Mouse (Mus musculus) cerebellum, adult 8-10 months (tissue): ENCODE results near the gene Ilf3.
A peak's percentile ranks its signal among the peaks of the same experiment; 100 is the strongest.
"Not testable (repeated sequence)": the region's sequence is repeated elsewhere in the genome, so short reads cannot be mapped to it uniquely, and the experiment has no call there.

Source experiments
- DNase-seq: peaks from one replicate; pipeline ENCODE4 v3.0.0; 2022

The Ilf3 gene

DNA sequence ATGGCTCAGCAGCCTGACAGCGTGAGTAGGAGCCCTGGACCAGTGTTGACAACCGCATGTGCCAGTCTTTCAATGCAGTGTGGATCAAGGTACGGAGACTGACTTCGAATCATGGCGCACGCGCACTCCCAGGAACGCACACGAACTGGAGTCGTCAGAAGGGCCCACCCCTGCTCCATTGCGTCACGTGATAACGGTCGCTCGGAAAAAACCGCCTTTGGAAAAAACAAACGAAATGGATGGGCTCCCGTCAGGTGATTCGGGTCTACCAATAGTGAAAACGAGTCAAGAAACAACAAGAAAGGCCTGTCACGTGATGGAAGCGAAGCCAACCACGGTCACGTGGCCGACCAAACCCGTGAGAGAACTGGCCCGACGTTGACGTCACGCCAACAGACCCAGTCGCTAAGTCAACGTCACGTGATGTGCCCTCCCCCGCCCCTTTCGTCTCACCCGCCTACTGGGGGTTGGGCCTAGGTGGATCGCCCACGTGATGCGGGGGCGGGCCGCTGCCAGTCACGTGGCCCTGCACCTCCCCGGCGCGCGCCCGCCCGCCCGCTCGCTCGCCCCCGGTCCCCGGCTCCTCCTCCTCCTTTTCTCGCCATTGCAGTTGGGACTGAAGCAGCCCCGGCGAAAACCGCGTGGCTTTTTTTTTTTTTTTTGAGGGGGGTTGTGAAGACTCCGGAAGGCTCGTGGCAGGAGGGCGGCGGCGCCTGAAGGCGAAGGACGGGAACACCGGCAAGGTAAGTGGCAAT, at the start of gene Ilf3:
Gene Ilf3 (plus strand): TSS at position 515 of the 755 bp plus-strand sequence.
- peak; percentile 100 for DNase-seq

GRCm38 (mm10) chr9:21318792-21319191, 48.9 kb upstream of the Ilf3 start:
- DNase-seq, result no peak

- no peak for DNase-seq
Measured at GRCm38 (mm10) chr9:21319503-21319902, 48.2 kb upstream of the Ilf3 start.

DNA sequence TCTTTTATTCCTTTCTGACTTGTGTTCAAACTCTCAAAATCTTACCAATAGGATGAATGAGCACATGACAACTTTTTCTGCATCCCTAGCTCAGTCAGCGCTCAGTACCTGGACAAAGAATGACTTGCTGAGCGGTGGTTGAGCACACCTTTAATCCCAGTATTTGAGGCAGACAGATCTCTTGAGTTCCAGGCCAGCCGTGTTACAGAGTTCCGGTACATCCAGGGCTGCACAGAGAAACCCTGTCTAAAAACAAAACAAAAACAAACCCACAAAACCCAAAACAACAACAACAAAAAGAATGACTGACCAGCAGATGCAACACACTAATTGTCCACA, 47.4 kb upstream of the Ilf3 start:
- DNase-seq, result no peak

DNA sequence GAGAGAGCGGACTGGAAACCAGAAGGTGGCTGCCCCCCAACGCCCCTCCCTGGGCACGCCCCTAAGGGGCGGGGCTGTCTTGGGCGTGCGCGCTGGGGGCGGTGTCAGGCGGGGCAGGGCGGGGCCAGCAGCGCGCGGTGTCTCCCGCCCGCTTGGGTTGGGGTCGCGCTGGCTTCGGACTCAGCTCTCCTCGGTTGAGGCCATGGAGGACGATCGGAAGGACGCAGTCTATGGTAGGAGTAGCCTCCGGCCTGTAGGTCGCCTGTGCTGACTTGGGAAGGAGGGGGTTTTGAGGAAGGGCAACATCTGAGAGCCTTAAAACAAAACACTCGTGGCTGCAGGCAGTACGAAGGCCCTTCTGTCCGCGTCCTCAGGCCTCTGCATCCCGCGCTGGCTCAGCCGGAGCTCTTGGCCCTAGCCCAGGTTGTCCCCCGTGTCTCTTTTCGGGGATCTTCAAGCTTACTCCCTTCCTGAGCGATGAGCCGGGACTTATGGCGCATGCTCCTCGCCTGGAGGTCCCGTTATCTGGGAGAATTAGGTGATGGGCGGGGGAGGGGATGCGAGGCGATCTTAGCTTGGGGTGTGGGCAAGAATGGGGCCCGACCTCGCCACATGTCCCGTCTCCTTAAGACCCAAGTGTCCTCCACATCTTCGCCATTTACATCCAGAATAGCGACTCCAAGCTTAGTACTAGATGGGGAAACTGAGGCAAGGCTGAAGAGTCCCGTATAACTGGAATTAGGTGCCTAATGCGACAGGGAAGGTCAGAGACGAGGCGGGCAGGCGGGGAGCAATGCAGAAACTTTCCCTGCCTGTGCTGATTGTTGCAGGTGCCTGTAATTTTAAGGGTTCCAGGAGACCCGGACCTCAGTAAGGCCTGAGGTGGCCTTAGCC, 46.8 kb upstream of the Ilf3 start, which contains the start of gene Slc44a2:
Gene Slc44a2 (plus strand): TSS at position 80 of the 894 bp plus-strand sequence.
- peak; percentile 85 for DNase-seq

GRCm38 (mm10) chr9:21321513-21321835, 46.2 kb upstream of the Ilf3 start:
- no peak for DNase-seq

GRCm38 (mm10) chr9:21322211-21322916, 45.3 kb upstream of the Ilf3 start:
- DNase-seq, result no peak

DNA sequence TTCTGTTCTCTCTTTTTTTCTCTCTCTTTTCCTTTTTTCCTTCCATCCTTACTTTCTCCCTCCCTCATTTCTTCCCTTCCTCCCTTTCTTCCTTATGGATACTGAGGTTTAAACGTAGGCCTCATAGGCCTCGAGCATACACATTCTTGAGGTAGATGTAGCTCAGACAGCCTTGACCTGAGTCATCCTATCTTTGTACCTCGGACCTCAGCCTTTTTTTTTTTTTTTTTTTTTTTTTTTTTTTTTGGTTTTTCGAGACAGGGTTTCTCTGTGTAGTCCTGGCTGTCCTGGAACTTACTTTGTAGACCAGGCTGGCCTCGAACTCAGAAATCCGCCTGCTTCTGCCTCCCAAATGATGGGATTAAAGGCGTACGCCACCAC, 44.8 kb upstream of the Ilf3 start:
- DNase-seq, result not testable (repeated sequence)

DNA sequence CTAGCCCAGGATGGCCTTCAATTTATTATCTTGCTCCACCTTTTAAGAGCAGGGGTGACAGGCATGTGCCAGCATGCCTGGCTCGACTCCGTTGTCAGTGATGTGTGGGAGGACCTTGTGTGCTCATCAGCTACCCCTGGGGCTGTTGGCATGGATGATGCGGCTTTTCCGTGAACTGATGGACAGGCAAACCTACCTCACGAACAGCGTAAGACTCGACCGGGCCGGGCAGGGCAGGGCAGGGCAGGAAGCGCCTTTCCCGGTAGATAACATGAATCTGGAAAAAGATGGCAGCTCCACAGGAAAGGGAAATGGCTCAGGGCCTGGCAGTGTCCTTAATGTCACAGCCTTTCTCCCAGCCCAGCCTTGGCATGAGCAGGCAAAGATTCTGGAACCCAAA, 43.4 kb upstream of the Ilf3 start:
- no peak for DNase-seq

GRCm38 (mm10) chr9:21327569-21327968, 40.1 kb upstream of the Ilf3 start:
- no peak for DNase-seq

DNA sequence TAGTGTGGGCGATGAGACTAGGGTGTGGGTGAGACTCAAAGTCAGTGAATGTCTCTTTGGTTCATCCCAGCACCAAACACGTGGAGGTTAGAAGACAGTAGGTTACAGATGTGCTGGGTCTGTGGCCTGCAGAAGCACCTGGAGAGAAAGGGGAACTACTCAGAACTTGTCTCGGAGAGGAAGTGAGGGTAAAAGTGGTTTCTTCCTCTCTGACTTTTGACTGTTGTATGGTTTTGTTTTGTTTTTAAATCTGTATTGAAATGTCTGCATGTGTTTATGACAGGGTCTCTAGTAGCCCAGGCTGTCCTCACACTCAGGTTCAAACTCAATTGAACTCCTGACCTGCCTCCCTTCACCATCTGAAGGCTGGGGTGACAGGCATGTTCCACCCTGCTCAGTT, 39.6 kb upstream of the Ilf3 start:
- DNase-seq, result no peak

DNA sequence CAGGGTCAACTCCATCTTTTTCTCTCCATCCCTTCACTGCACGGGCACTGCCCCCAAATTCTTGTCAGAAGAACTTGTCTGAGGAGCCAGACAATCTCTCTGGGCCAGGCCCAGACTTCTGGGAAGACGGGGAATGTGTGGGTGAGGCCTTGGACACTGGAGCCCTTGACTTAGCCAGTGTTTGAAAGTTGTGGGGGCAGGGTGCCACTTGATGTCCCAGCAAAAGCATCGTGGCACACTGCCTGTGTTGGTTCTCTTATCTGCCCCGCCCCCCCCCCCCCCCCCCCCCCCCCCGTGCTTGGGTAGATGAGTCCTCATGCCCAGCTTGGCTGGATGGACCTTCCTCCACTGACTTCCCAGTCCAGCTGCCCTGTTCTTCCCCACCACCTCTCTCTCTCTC, 38.6 kb upstream of the Ilf3 start:
- DNase-seq, result no peak

GRCm38 (mm10) chr9:21329699-21330289, 37.9 kb upstream of the Ilf3 start:
- no peak for DNase-seq

- no peak for DNase-seq
Measured at GRCm38 (mm10) chr9:21331365-21332140, 36.1 kb upstream of the Ilf3 start.

- DNase-seq, result no peak
Measured at GRCm38 (mm10) chr9:21332161-21333061, 35.3 kb upstream of the Ilf3 start.

- no peak for DNase-seq
Measured at GRCm38 (mm10) chr9:21333523-21333922, 34.1 kb upstream of the Ilf3 start.

DNA sequence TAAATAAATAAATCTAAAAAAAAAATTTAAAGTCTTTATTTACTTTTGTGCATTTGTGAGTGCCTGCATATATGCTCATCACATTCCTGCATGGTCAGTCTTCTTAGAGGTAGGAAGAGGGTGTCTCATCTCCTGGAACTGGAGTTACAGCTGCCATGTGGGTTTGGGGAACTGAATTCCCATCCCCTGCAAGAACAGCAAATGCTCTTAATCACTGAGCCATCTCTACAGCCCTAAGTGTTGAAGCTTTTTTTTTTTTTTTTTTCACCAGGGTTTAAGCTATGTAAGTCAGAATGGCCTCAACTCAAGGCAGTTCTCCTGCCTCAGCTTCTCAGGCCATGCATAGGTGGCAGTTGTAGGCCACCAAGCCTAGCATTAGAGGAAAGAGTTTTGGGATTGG, 32.9 kb upstream of the Ilf3 start:
- DNase-seq, result no peak

DNA sequence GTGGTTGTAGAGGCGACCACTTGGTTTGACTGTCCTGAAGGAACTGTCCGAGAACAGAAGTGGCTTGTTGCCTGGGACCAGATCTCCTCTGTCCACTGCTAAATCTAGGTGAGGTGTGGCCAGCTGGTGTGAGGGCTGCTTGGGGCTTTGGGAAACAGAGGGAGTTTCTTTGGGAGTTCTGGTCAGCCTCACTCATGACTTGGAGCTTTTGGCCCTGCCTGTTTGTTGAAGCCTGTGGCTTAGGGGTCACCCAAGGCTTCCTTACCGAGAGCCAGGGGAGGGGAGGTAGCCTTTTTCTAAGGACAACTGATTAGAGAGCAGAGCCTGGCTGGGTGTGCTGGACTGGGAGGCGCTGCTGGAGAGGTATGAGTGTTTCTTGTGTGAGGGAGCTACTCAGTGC, 32.3 kb upstream of the Ilf3 start:
- DNase-seq, result no peak

GRCm38 (mm10) chr9:21336491-21336890, 31.2 kb upstream of the Ilf3 start:
- DNase-seq, result no peak

- no peak for DNase-seq
Measured at GRCm38 (mm10) chr9:21337652-21338051, 30.0 kb upstream of the Ilf3 start.

- DNase-seq, result no peak
Measured at GRCm38 (mm10) chr9:21340411-21340810, 27.3 kb upstream of the Ilf3 start.
